Mouse (Mus musculus) embryonic facial prominence, embryonic 11.5 days (tissue): Measurements from ENCODE around the gene Fmc1. TPM values are rescaled to one million over a fixed set of nuclear protein-coding genes. Genes with fewer than 3 reads are reported as not detected.

Experiments used
- ATAC-seq: fragments of 200-750 bp; cut with Nextera tagmentation; replicated peaks from 2 replicates; pipeline ENCODE4 v1.8.0; 2017; ENCODE audit warnings: low read depth; ENCODE audit not compliant: insufficient number of reproducible peaks, low FRiP score, low TSS enrichment
- DNase-seq: peaks from one replicate; pipeline ENCODE4 v3.0.0-alpha.2; 2015; ENCODE audit warnings: low spot score
- H3K27ac ChIP-seq: fragments of 300-500 bp; sonication (generic); replicated peaks from 2 replicates; pipeline ENCODE4 v1.5.1; 2014; ENCODE audit warnings: mild to moderate bottlenecking, low read depth, low read length, control low read depth
- H3K27me3 ChIP-seq: fragments of 300-500 bp; sonication (generic); 2 replicates; pipeline ENCODE4 v1.6.1; 2014; ENCODE audit warnings: mild to moderate bottlenecking, low read length, moderate library complexity, mixed read lengths; ENCODE audit not compliant: control insufficient read depth, insufficient read depth
- H3K36me3 ChIP-seq: fragments of 300-500 bp; sonication (generic); replicated peaks from 2 replicates; pipeline ENCODE4 v1.6.1; 2014; ENCODE audit warnings: low read depth, mild to moderate bottlenecking, low read length, moderate library complexity, mixed read lengths; ENCODE audit not compliant: control insufficient read depth, insufficient read depth
- H3K4me1 ChIP-seq: fragments of 300-500 bp; sonication (generic); 2 replicates; pipeline ENCODE4 v1.6.1; 2014; ENCODE audit warnings: low read length, mixed read lengths; ENCODE audit not compliant: control insufficient read depth, insufficient read depth
- H3K4me2 ChIP-seq: fragments of 300-500 bp; sonication (generic); 2 replicates; pipeline ENCODE4 v1.6.1; 2014; ENCODE audit warnings: low read depth, mild to moderate bottlenecking, control low read depth, low read length, moderate library complexity
- H3K4me3 ChIP-seq: fragments of 300-500 bp; sonication (generic); 2 replicates; pipeline ENCODE4 v1.5.1; 2014; ENCODE audit warnings: low read depth, low read length, control low read depth
- H3K9ac ChIP-seq: fragments of 300-500 bp; sonication (generic); replicated peaks from 2 replicates; pipeline ENCODE4 v1.6.1; 2014; ENCODE audit warnings: mild to moderate bottlenecking, control low read depth, low read length
- H3K9me3 ChIP-seq: fragments of 300-500 bp; sonication (generic); replicated peaks from 2 replicates; pipeline ENCODE4 v1.6.1; 2016; ENCODE audit warnings: mild to moderate bottlenecking, low read length, inconsistent platforms, mixed read lengths; ENCODE audit not compliant: control insufficient read depth
- WGBS: fragments of 180-500 bp; shearing (Covaris S2); extraction: QIAGEN DNeasy Blood & Tissue Kit; methylation state at CpG from one replicate; pipeline ENCODE4 v1.1.7; 2014; 5-methylcytosine and 5-hydroxymethylcytosine counted together
- microRNA-seq: library from miRNA; unstranded; fragments of <30 nt; microRNA quantifications from one replicate; pipeline ENCODE4, GENCODE M21; 2016; ENCODE audit warnings: borderline number of aligned reads
- polyA plus RNA-seq: library from polyadenylated mRNA; unstranded; fragments of >200 nt; fragmentation: Nextera tagmentation; extraction: Ambion mirVana; gene quantifications from 2 replicates; pipeline ENCODE4 v1.2.1, GENCODE M21; 2014

Gene Fmc1
- polyA plus RNA-seq, 1 experiment from 2014 or later = 105 TPM

DNA sequence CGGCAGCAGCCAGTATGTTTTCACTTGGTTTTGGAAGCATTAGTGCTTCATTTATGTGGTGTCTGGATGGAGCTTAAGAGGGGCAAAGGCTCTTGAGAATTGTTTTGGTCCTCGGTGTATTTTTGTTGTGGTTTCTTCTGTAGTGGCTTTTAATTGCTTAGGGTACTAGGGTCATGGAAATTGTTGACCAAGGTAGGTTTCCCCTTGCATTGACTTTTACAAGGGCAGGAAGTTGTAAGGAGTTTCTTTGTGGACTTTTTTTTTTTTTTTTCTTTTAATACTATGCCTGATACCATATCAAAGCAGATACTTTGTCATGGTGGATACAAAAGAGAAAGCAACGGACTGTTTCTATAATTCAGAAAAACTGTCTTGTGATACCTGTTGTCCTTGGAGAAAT, 48.4 kb downstream of the Fmc1 start:
- Histone ChIP-seq H3K9ac (no peak overlapping the region), H3K9me3 (no peaks in the 10 kb centered on the region), H3K4me3 (no peak overlapping the region), H3K27ac (no peak overlapping the region), H3K4me1 (no peaks in the 10 kb centered on the region), H3K36me3 (peaks cover 10% of the 10 kb centered on the region), H3K27me3 (no peaks in the 10 kb centered on the region), H3K4me2 (no peak overlapping the region)
- WGBS = 83% methylated on average over 3 of the region's 3 CpGs
- DNase-seq (no peak), ATAC-seq (no peak)

Small RNAs within 50 kb of the gene (microRNA-seq; reads per million reads assigned to microRNA genes)
- not detected for gene Mir7670

Other genes with a start within 250 kb of the Fmc1 start
- gene Zc3hav1l, start 234.2 kb upstream of the Fmc1 start, polyA plus RNA-seq = 16.3 and 19.4 TPM in 2 replicates
- 1.6 and 1.8 TPM in 2 replicates for gene Zc3hav1, start 178.9 kb upstream of the Fmc1 start, polyA plus RNA-seq
- gene Ttc26, start 152.0 kb upstream of the Fmc1 start, polyA plus RNA-seq = 10.4 and 11.8 TPM in 2 replicates
- 12.4 and 12.5 TPM in 2 replicates for gene Ubn2, start 99.6 kb upstream of the Fmc1 start, polyA plus RNA-seq
- 35.7 and 36.3 TPM in 2 replicates for gene Luc7l2, start 17.8 kb downstream of the Fmc1 start, polyA plus RNA-seq
- gene Klrg2, start 103.7 kb downstream of the Fmc1 start, polyA plus RNA-seq = 0.08 and 0.21 TPM in 2 replicates
- gene Clec2l, start 129.6 kb downstream of the Fmc1 start, polyA plus RNA-seq = 2.3 and 3.1 TPM in 2 replicates